In the genomic region with DNA sequence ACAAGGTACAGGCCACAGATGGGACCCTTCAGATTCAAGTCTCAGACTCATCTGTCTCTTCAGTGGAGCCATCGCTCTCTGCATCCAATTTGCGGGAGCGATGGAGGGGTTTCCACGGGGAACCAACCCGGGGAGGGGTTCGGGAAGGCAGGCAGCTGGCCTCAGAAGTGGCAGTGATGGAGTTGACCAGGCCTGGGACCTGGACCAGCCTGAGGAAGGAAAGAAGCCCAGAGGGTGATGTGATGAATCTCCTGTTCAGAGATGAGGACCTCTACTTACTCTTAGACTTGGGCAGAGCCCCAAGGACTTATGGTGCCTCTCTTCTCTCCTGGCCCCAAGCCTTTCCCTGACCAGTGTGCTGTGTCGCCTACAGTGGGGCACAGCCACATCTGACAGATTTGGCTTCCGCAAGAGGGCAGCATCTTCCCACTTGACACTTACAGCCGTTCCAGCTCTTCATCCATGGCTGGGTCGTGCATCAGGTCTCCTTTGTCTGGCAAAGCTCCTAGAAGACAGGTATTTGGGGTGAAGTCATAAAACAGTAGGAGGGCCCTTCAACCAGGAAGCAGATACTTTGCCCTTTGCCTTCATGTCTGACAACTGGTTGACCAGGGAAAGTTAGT, we compare ENCODE assay signal across 8 mouse cellular contexts. TPM values are rescaled to one million over a fixed set of nuclear protein-coding genes. Genes with fewer than 3 reads are reported as not detected.
DNase-seq lines count a peak whose midpoint lies in the region; ATAC-seq and TF ChIP-seq lines count a peak whose summit lies in the region.

No protein-coding gene starts in this region.

- no peak overlapping the region for H3K9ac ChIP-seq in lung, embryonic 16.5 days (ENCODE audit: low read length)

- H3K27ac ChIP-seq in layer of hippocampus, adult 2 months: peak overlapping the region; percentile 25; the same call in 1 of the 2 replicates
- H3K27ac ChIP-seq in kidney, adult 2 months (ENCODE audit: insufficient read depth, low read depth, low read length): no peak overlapping the region
- H3K27ac ChIP-seq in lung, embryonic 16.5 days (ENCODE audit: low read length): no peak overlapping the region

- no peaks in the 10 kb centered on the region for H3K27me3 ChIP-seq in kidney, adult 2 months (replicated peaks; ENCODE audit: control insufficient read depth, insufficient read depth, low read length)
- no peaks in the 10 kb centered on the region for H3K27me3 ChIP-seq in lung, embryonic 16.5 days (ENCODE audit: control insufficient read depth, insufficient read depth, low read depth, low read length)

- 0 out of 2 replicates have a peak, but pooled peaks have one; percentile 27 for ATAC-seq in erythroblast, adult 5-6 weeks (replicated peaks; ENCODE audit: low FRiP score, poor library complexity, severe bottlenecking)
- peak; percentile 76 for ATAC-seq in lung, embryonic 16.5 days (ENCODE audit: low read depth)

- H3K36me3 ChIP-seq in kidney, adult 2 months (ENCODE audit: control insufficient read depth, insufficient read depth, low read length): peaks cover 5% of the 10 kb centered on the region; the same call in 1 of the 2 replicates
- H3K36me3 ChIP-seq in lung, embryonic 16.5 days (ENCODE audit: control insufficient read depth, insufficient read depth, low read length): peaks cover 20% of the 10 kb centered on the region

- TF ChIP-seq CTCF in layer of hippocampus, adult 2 months (conservative IDR thresholded peaks at IDR 0.05): peak; percentile 79
- TF ChIP-seq CTCF in kidney, adult 2 months (conservative IDR thresholded peaks at IDR 0.05; ENCODE audit: insufficient read depth, insufficient read length, low read depth, low read length): peak; percentile 75

- no peak overlapping the region for H3K4me2 ChIP-seq in lung, embryonic 16.5 days (ENCODE audit: low read depth, low read length)

- H3K4me3 ChIP-seq in layer of hippocampus, adult 2 months: no peak overlapping the region
- no peak overlapping the region for H3K4me3 ChIP-seq in kidney, adult 2 months (ENCODE audit: insufficient read depth, low read depth, low read length)
- H3K4me3 ChIP-seq in lung, embryonic 16.5 days (ENCODE audit: low read length): no peak overlapping the region

- WGBS in kidney, adult 2 months: 38% methylated on average over 10 of the region's 10 CpGs
- WGBS in lung, embryonic 16.5 days: 28% methylated on average over 10 of the region's 10 CpGs

- TF ChIP-seq POLR2A in kidney, adult 2 months (IDR thresholded peaks at IDR 0.05; ENCODE audit: low read depth, low read length): no peak

- H3K9me3 ChIP-seq in lung, embryonic 16.5 days (ENCODE audit: control insufficient read depth, low read length): no peaks in the 10 kb centered on the region

- DNase-seq in layer of hippocampus, adult 2 months (ENCODE audit: low spot score in 2 of 2): no peak
- DNase-seq in layer of hippocampus, adult 9-10 months (ENCODE audit: low spot score): no peak
- peak; percentile 66 to 74 for DNase-seq in adrenal gland, postnatal 36 days
- DNase-seq in kidney, adult 2 months: peak; percentile 57
- peak; percentile 60 for DNase-seq in right cerebral cortex, postnatal 4 days
- no peak for DNase-seq in spleen, adult 12 weeks (ENCODE audit: low spot score)

- H3K4me1 ChIP-seq in kidney, adult 2 months (ENCODE audit: control insufficient read depth, insufficient read depth, low read length): no peaks in the 10 kb centered on the region
- H3K4me1 ChIP-seq in lung, embryonic 16.5 days (replicated peaks; ENCODE audit: control insufficient read depth, insufficient read depth, low read length): no peaks in the 10 kb centered on the region

RNA-seq across cellular contexts. Expression of gene Arfgap2, which starts 14.1 kb away (rescaled TPM):
- total RNA-seq in layer of hippocampus, adult 2 months (2021): 10 to 100 TPM; 75.6 to 81.3 TPM
- total RNA-seq in adrenal gland, postnatal 36 days (2021): 10 to 100 TPM; 88.2 to 94.6 TPM
- total RNA-seq in erythroblast, adult 5-6 weeks (2015; ENCODE audit: low replicate concordance): 11.3 and 23.1 TPM in 2 replicates
- 18.7 and 28.9 TPM in 2 replicates for total RNA-seq in erythroblast, adult 5-6 weeks (2017; ENCODE audit: low replicate concordance)
- 32.7 and 38.4 TPM in 2 replicates for polyA plus RNA-seq in kidney, adult 2 months (2012; rRNA removed)
- polyA plus RNA-seq in lung, embryonic 16.5 days (2015; fragmentation: Nextera tagmentation; extraction: Ambion mirVana): 86.0 and 89.8 TPM in 2 replicates

RNA-seq across cellular contexts. Expression of gene Pacsin3, which starts 23.1 kb away (rescaled TPM):
- 10 to 100 TPM; 25.6 to 27.6 TPM for total RNA-seq in layer of hippocampus, adult 2 months (2021)
- total RNA-seq in adrenal gland, postnatal 36 days (2021): 100 to 1,000 TPM in 1 of 2 experiments, 10 to 100 TPM in 1; 52.8 to 124 TPM
- not detected in 2 replicates for total RNA-seq in erythroblast, adult 5-6 weeks (2015; ENCODE audit: low replicate concordance)
- total RNA-seq in erythroblast, adult 5-6 weeks (2017; ENCODE audit: low replicate concordance): not detected in 2 replicates
- 30.2 and 33.3 TPM in 2 replicates for polyA plus RNA-seq in kidney, adult 2 months (2012; rRNA removed)
- 52.8 and 57.4 TPM in 2 replicates for polyA plus RNA-seq in lung, embryonic 16.5 days (2015; fragmentation: Nextera tagmentation; extraction: Ambion mirVana)

RNA-seq across cellular contexts. Expression of gene Ddb2, which starts 42.1 kb away (rescaled TPM):
- total RNA-seq in layer of hippocampus, adult 2 months (2021): 10 to 100 TPM; 12.9 to 13.1 TPM
- 10 to 100 TPM in 1 of 2 experiments, 1 to 10 TPM in 1; 8.8 to 10.5 TPM for total RNA-seq in adrenal gland, postnatal 36 days (2021)
- 1.3 and 2.5 TPM in 2 replicates for total RNA-seq in erythroblast, adult 5-6 weeks (2015; ENCODE audit: low replicate concordance)
- 1.5 and 1.7 TPM in 2 replicates for total RNA-seq in erythroblast, adult 5-6 weeks (2017; ENCODE audit: low replicate concordance)
- polyA plus RNA-seq in kidney, adult 2 months (2012; rRNA removed): 11.5 and 11.7 TPM in 2 replicates
- polyA plus RNA-seq in lung, embryonic 16.5 days (2015; fragmentation: Nextera tagmentation; extraction: Ambion mirVana): 22.0 and 22.1 TPM in 2 replicates

Comparison
In these comparisons a context has a peak if more than half of its experiments do, and no peak if none do; other contexts are left out.
1. DNase-seq: peak in adrenal gland, postnatal 36 days (2 of 2), kidney, adult 2 months (single experiment) and right cerebral cortex, postnatal 4 days (single experiment); none in layer of hippocampus, adult 2 months (0 of 2), layer of hippocampus, adult 9-10 months (single experiment) and spleen, adult 12 weeks (single experiment).
2. RNA of gene Pacsin3, which starts 23.1 kb away (total RNA-seq): 52.8 to 124 TPM in adrenal gland, postnatal 36 days and 25.6 to 27.6 TPM in layer of hippocampus, adult 2 months; not detected in erythroblast, adult 5-6 weeks; every median in the first group is over 10 times any median in the second.